Mouse (Mus musculus): ENCODE measurements around the gene Pde1a. TPM values are rescaled to one million over a fixed set of nuclear protein-coding genes. Genes with fewer than 3 reads are reported as not detected.

The Pde1a gene
- 9.5 and 10.7 TPM in 2 replicates for polyA plus RNA-seq (2016; fragmentation: Nextera tagmentation; extraction: Ambion mirVana)

DNA sequence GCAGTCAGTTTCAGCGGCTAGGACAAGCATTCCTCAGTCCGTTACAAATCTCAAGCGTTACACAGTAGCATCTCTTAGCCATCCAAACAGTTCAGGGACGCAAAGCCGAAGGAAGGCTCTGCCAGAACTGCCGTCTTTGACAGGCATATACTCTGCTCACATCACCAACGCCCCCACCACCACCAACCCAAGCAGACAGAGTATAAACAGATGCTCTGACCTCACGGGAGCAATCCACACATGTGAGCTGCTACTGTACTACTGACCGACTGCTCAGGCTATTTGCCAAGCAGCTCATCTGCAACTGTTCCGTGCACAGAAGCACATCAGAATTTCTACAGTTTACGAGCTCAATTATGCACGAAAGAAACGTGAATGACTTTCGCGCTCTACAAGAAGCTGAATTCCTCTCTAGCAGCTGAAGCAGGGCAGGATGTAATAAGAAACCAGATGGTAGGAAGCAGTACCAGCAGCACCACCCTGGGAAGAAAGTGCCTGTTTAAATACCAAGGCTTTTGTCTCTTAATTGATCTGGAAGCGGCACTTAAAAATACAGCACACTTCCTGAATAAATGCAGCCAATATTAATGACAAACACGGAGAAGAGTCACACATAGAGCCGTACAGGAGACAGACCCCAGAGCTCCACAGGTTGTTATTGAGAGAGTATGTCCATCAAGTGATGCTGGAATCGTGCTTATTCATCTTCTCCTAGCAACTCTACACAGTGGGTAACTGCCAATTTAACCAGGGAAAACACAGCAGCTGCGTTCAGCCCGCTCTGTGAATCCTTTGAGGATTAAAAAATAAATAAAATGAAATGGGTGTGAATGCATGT lies at the start of gene Pde1a:
Gene Pde1a (minus strand): TSS at position 598 of the 838 bp plus-strand sequence.
- 44% methylated on average over 21 of the region's 21 CpGs for WGBS (ENCODE audit: insufficient replicate concordance)
- no peaks in the 10 kb centered on the region for H3K27me3 ChIP-seq (replicated peaks)
- no peak for ATAC-seq
- H3K4me3 ChIP-seq, result no peak within 1 kb of the TSS
- H3K4me2 ChIP-seq, result peak within 1 kb of the TSS; percentile 16; the same call in 1 of the 2 replicates
- no peaks in the 10 kb centered on the region for H3K4me1 ChIP-seq
- H3K36me3 ChIP-seq, result no peaks in the 10 kb centered on the region
- H3K27ac ChIP-seq, result no peak within 1 kb of the TSS
- no peak within 1 kb of the TSS for H3K9ac ChIP-seq
- H3K9me3 ChIP-seq (replicated peaks), result no peaks in the 10 kb centered on the region

DNA sequence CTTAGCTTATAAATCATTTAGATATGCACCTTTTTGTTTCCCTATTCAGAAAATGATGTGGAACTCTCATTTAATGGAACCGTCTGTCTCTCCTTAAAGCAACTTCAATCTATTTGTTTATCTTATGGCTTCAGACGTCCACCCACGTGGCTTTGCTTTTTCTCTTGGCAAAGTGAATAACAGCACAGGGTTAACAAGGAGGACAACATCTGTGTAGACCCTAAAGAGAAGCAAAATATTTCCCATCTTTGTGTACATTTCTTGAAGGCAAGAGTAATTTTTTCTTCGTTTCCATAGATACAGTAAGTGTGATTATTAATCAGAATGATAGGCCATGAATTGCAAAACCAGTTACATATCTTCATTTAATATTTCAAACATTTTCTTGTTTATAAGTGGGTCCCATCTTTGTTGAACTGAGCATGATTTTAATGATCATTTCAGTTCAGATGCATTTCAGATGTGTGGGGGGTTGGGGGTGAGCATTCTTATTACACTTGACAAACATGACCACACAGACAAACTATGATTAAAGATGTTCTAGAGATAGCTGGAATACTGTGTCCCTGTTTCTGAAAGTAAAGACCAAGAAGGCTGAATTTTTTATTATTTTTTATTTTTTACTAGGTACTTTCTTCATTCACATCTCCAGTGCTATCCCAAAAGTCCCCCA lies 49.5 kb upstream of the Pde1a start:
- Histone ChIP-seq H3K27ac (no peak overlapping the region), H3K9ac (no peak overlapping the region), H3K4me1 (no peaks in the 10 kb centered on the region), H3K36me3 (no peaks in the 10 kb centered on the region), H3K4me3 (no peak overlapping the region), H3K27me3 (replicated peaks) (no peaks in the 10 kb centered on the region), H3K9me3 (replicated peaks) (no peaks in the 10 kb centered on the region), H3K4me2 (no peak overlapping the region)
- 52% methylated on average over 4 of the region's 4 CpGs for WGBS (ENCODE audit: insufficient replicate concordance)
- ATAC-seq, result no peak

- no peak overlapping the region for H3K4me3 ChIP-seq
- H3K9me3 ChIP-seq (replicated peaks), result no peaks in the 10 kb centered on the region
- no peak for ATAC-seq
- no peaks in the 10 kb centered on the region for H3K36me3 ChIP-seq
- H3K27ac ChIP-seq, result no peak overlapping the region
- no peak overlapping the region for H3K4me2 ChIP-seq
- no peaks in the 10 kb centered on the region for H3K27me3 ChIP-seq (replicated peaks)
- 60% methylated on average over 3 of the region's 3 CpGs for WGBS (ENCODE audit: insufficient replicate concordance)
- H3K4me1 ChIP-seq, result no peaks in the 10 kb centered on the region
- no peak overlapping the region for H3K9ac ChIP-seq
Measured at GRCm38 (mm10) chr2:80178154-80178553, 48.9 kb upstream of the Pde1a start.

DNA sequence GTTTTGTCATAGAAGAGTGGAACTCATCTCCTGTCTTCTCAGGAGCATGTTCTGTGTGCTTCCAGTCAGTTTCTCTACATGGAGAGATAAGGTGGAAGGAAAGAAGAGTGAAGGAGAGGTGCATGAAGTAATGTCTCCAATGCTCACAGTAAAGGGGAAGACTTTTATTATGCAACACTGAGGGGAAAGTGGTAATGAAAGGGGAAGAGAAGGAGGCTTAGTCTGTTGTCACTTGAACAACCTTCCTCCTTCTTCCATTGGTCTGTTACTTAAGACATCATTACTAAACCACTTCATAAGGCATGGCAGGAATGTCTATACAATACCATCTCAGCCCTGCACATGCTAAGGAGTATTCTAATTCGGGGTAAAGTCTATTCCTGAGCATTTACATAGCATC lies 38.8 kb upstream of the Pde1a start:
- Histone ChIP-seq H3K27me3 (replicated peaks) (no peaks in the 10 kb centered on the region), H3K4me2 (no peak overlapping the region), H3K27ac (no peak overlapping the region), H3K36me3 (no peaks in the 10 kb centered on the region), H3K4me1 (no peaks in the 10 kb centered on the region), H3K4me3 (no peak overlapping the region), H3K9me3 (replicated peaks) (no peaks in the 10 kb centered on the region), H3K9ac (no peak overlapping the region)
- 45% methylated on average over 1 of the region's 1 CpGs for WGBS (ENCODE audit: insufficient replicate concordance)
- no peak for ATAC-seq

DNA sequence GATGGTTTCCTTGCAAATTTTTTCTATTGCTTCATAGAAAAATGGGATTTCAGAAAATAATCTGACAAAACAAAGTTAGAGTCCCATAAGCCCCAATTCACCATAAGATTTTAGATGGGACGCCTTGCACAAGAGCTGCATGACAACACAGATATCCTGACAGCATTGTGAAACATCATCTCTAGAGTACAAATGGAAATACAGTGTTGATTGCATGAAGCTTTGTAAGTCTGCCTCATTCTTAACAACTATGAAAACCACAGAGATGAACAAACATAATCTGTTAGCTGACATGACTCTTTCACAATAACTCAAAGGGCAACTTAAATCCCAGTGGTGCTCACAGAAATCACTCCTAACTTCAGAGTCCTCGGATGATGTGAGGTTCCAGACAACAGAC lies 29.5 kb upstream of the Pde1a start:
- Histone ChIP-seq H3K27ac (no peak overlapping the region), H3K4me2 (no peak overlapping the region), H3K36me3 (no peaks in the 10 kb centered on the region), H3K9ac (no peak overlapping the region), H3K4me1 (no peaks in the 10 kb centered on the region), H3K9me3 (replicated peaks) (no peaks in the 10 kb centered on the region), H3K27me3 (replicated peaks) (no peaks in the 10 kb centered on the region), H3K4me3 (no peak overlapping the region)
- no peak for ATAC-seq
- WGBS (ENCODE audit: insufficient replicate concordance), result 52% methylated on average over 2 of the region's 2 CpGs

DNA sequence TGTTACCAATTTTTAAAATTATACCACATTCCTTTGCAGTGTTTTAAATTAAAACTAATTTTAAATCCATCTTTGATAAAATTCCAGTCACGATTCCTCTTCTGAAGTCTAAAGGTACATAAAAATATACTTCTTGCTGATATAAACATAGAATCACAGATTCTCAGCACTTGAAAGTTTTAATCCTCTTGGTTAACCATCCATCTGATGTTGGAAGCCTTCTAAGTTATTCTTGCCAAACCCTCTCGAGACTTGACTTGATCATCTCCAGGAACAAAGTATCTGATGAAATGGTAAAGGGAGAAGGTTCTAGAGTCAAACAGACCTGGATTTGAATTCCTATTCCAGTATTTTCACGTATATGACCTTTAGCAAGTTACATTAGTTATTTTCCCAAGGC lies 28.9 kb upstream of the Pde1a start:
- H3K36me3 ChIP-seq, result no peaks in the 10 kb centered on the region
- H3K4me2 ChIP-seq, result no peak overlapping the region
- no peaks in the 10 kb centered on the region for H3K4me1 ChIP-seq
- no peaks in the 10 kb centered on the region for H3K9me3 ChIP-seq (replicated peaks)
- WGBS (ENCODE audit: insufficient replicate concordance), result 54% methylated on average over 3 of the region's 3 CpGs
- H3K9ac ChIP-seq, result no peak overlapping the region
- no peak overlapping the region for H3K27ac ChIP-seq
- H3K27me3 ChIP-seq (replicated peaks), result no peaks in the 10 kb centered on the region
- no peak overlapping the region for H3K4me3 ChIP-seq
- no peak for ATAC-seq

DNA sequence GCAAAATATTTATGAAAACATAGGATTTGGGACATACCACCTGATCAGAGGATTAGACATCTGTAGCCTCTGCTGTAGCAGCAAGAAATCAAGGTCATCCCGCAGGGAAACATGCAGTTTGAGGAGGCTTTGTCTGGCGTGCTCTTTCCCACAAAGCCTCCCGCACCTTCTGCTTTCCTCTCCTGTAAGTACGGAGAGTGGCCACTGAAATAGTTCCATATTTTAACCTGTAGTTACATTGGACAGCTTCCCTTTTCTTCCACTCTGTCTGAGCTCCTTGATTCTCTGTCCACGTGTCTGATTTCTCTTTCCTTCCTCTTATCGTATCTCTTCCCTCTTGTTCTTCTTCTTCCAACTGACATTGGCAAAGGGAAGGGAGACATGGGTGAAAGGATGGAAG lies 20.8 kb upstream of the Pde1a start:
- Histone ChIP-seq H3K4me3 (no peak overlapping the region), H3K27ac (no peak overlapping the region), H3K9ac (no peak overlapping the region), H3K36me3 (no peaks in the 10 kb centered on the region), H3K27me3 (replicated peaks) (no peaks in the 10 kb centered on the region), H3K4me2 (no peak overlapping the region), H3K4me1 (no peaks in the 10 kb centered on the region), H3K9me3 (replicated peaks) (no peaks in the 10 kb centered on the region)
- 58% methylated on average over 6 of the region's 6 CpGs for WGBS (ENCODE audit: insufficient replicate concordance)
- ATAC-seq, result no peak

- ATAC-seq, result no peak
- no peaks in the 10 kb centered on the region for H3K36me3 ChIP-seq
- no peaks in the 10 kb centered on the region for H3K9me3 ChIP-seq (replicated peaks)
- no peak overlapping the region for H3K9ac ChIP-seq
- H3K4me3 ChIP-seq, result no peak overlapping the region
- no peak overlapping the region for H3K27ac ChIP-seq
- no peaks in the 10 kb centered on the region for H3K4me1 ChIP-seq
- 59% methylated on average over 3 of the region's 3 CpGs for WGBS (ENCODE audit: insufficient replicate concordance)
- H3K4me2 ChIP-seq, result no peak overlapping the region
- no peaks in the 10 kb centered on the region for H3K27me3 ChIP-seq (replicated peaks)
Measured at GRCm38 (mm10) chr2:80149332-80149731, 20.1 kb upstream of the Pde1a start.

DNA sequence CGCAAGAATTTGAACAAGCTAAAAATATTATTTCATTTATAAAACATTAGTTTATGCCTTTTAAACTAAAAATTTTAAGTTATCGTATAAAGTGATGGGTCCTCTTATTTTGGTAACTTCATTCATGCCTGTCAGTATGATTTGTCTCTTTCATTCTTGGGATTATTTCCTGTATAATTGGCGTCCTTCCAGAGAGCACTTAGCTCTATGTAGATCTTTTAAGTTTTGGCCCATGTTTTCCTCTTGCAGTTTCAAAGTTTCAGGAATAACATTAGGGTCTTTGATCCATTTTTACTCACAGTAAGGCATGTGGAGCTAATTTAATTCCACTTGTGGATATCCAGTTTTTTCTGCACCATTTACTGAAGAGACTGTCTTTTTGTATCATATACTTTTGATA lies 5.8 kb upstream of the Pde1a start:
- Histone ChIP-seq H3K4me2 (no peak overlapping the region), H3K36me3 (no peaks in the 10 kb centered on the region), H3K9me3 (replicated peaks) (no peaks in the 10 kb centered on the region), H3K27me3 (replicated peaks) (no peaks in the 10 kb centered on the region), H3K27ac (no peak overlapping the region), H3K9ac (no peak overlapping the region), H3K4me3 (no peak overlapping the region), H3K4me1 (no peaks in the 10 kb centered on the region)
- WGBS (ENCODE audit: insufficient replicate concordance), result 73% methylated on average over 3 of the region's 3 CpGs
- ATAC-seq, result no peak

DNA sequence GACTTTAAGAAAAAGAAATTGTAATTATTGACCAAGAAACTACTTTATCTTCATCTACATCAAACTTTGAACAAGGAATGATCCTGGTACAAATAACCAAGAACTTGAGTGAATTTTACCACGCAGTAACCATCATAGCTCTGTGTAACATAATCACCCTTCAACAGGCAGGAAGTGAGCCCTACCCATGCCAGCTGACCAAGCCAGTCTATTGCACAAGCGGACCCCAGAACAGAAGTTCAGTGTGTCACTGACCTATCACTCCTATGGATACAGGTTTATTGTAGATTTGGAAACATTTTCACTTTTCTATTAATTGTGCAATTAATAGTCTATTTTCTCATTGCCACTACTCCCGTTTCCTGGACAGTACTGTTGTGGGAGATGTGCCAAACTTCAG lies 3.4 kb upstream of the Pde1a start:
- Histone ChIP-seq H3K27ac (no peak overlapping the region), H3K4me1 (no peaks in the 10 kb centered on the region), H3K36me3 (no peaks in the 10 kb centered on the region), H3K9ac (no peak overlapping the region), H3K4me2 (no peak overlapping the region), H3K9me3 (replicated peaks) (no peaks in the 10 kb centered on the region), H3K4me3 (no peak overlapping the region), H3K27me3 (replicated peaks) (no peaks in the 10 kb centered on the region)
- WGBS (ENCODE audit: insufficient replicate concordance), result 60% methylated on average over 3 of the region's 3 CpGs
- no peak for ATAC-seq

- Histone ChIP-seq H3K9me3 (replicated peaks) (no peaks in the 10 kb centered on the region), H3K9ac (no peak overlapping the region), H3K4me1 (no peaks in the 10 kb centered on the region), H3K27me3 (replicated peaks) (no peaks in the 10 kb centered on the region), H3K4me2 (no peak overlapping the region), H3K36me3 (no peaks in the 10 kb centered on the region), H3K27ac (no peak overlapping the region), H3K4me3 (no peak overlapping the region)
- no peak for ATAC-seq
- WGBS (ENCODE audit: insufficient replicate concordance), result 66% methylated on average over 4 of the region's 4 CpGs
Measured at GRCm38 (mm10) chr2:80126663-80127062, 2.6 kb downstream of the Pde1a start.

- no peaks in the 10 kb centered on the region for H3K9me3 ChIP-seq (replicated peaks)
- no peak for ATAC-seq
- H3K27me3 ChIP-seq (replicated peaks), result no peaks in the 10 kb centered on the region
- H3K36me3 ChIP-seq, result no peaks in the 10 kb centered on the region
- no peak overlapping the region for H3K4me2 ChIP-seq
- no peak overlapping the region for H3K9ac ChIP-seq
- H3K4me3 ChIP-seq, result no peak overlapping the region
- WGBS (ENCODE audit: insufficient replicate concordance), result 63% methylated on average over 2 of the region's 2 CpGs
- H3K4me1 ChIP-seq, result no peaks in the 10 kb centered on the region
- H3K27ac ChIP-seq, result no peak overlapping the region
Measured at GRCm38 (mm10) chr2:80086891-80087290, 42.4 kb downstream of the Pde1a start.

Data from liver, embryonic 12.5 days (tissue).